Mouse (Mus musculus): ENCODE results near the gene Arnt2. TPM values are rescaled to one million over a fixed set of nuclear protein-coding genes. Genes with fewer than 3 reads are reported as not detected.

The Arnt2 gene
- polyA plus RNA-seq, 1 experiment from 2014 or later, result 2.3 TPM

DNA sequence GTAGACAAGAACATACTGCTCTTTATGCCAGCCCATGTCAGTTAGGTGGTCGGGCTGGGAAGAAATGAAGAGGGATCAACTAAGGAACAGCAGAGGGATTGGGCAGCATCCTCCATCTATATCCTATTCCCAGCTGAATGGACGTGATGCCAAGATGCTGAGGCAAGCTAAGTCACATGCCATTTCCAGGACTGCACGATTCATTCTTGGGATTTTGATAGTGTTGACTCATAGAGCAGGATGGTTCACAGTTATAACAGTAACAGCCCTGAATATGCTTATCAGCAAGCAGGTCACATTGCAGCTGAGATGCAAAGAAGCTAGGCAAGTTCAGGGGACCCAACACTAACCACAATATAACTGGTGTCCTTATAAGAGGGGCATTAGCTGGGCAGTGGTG is 76.0 kb downstream of the Arnt2 start:
- H3K4me1 ChIP-seq (ENCODE audit: control insufficient read depth in 2 of 2, insufficient read depth in 2 of 2, low read length in 2 of 2), result peaks cover 42 to 78% of the 10 kb centered on the region in 2 experiments
- no peak for ATAC-seq (ENCODE audit: insufficient number of reproducible peaks, insufficient read depth, low FRiP score, low read depth)
- no peaks in the 10 kb centered on the region for H3K9me3 ChIP-seq (ENCODE audit: control insufficient read depth, low read length)
- H3K36me3 ChIP-seq (ENCODE audit: control insufficient read depth, insufficient read depth, low read length), result no peaks in the 10 kb centered on the region
- H3K4me3 ChIP-seq (ENCODE audit: control insufficient read depth in 1 of 2, insufficient read depth in 1 of 2, low read depth in 1 of 2, low read length in 2 of 2), result no peak overlapping the region
- WGBS, result 39% methylated on average over 3 of the region's 3 CpGs
- no peaks in the 10 kb centered on the region for H3K27me3 ChIP-seq (ENCODE audit: control insufficient read depth, insufficient read depth, low read length)
- no peak overlapping the region for H3K4me2 ChIP-seq (ENCODE audit: low read length)
- H3K9ac ChIP-seq (ENCODE audit: low read length), result no peak overlapping the region
- peak overlapping the region in 1 of 2 experiments; percentile 12; a peak in 1 of 4 replicates for H3K27ac ChIP-seq (replicated peaks in 1 of 2; ENCODE audit: control insufficient read depth in 1 of 2, insufficient read depth in 1 of 2, low read depth in 2 of 2, low read length in 2 of 2)

DNA sequence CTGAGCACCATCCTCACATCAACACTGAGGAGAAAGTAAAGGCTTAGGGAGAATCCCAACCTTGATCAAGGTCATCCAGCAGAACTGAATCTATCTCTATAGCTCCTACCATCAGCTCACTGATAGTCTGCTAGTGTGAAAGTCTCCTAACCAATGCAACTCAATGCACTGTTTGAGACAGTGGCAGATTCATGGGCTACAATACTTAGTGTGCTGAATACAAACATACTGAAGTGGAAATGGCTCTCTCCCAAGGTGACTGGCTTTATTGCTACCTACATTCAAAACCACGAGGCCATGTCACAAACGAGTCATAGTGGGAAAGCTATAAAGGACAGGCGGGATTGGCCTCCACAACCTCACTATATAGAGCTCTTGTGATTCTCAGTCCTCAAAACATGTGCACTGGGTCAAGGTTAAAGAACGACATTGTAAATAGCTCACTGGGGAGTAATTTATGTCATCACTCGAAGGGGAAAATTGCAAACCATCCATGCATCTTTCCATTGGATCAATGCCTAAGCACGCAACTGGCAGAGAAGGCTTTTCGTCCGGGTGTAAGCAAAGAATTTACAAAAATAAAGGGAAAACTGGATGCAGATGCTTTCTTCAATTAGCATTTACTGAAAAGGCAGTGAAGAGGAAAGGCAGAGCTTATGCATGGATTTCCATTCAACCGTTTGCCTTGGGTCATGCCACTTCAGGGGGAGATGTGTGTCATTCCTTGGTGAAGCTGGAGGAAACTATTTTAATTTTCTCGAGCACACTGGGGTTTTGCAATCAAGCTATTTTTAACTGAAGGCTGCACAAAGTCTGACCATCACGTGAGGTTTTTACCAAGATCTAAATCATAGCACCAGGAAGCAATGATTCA is 77.4 kb downstream of the Arnt2 start:
- H3K9me3 ChIP-seq (ENCODE audit: control insufficient read depth, low read length), result no peaks in the 10 kb centered on the region
- no peak overlapping the region for H3K4me3 ChIP-seq (ENCODE audit: control insufficient read depth in 1 of 2, insufficient read depth in 1 of 2, low read depth in 1 of 2, low read length in 2 of 2)
- no peaks in the 10 kb centered on the region for H3K36me3 ChIP-seq (ENCODE audit: control insufficient read depth, insufficient read depth, low read length)
- H3K4me1 ChIP-seq (ENCODE audit: control insufficient read depth in 2 of 2, insufficient read depth in 2 of 2, low read length in 2 of 2), result peaks cover 42 to 75% of the 10 kb centered on the region in 2 experiments
- no peak overlapping the region for H3K9ac ChIP-seq (ENCODE audit: low read length)
- no peaks in the 10 kb centered on the region for H3K27me3 ChIP-seq (ENCODE audit: control insufficient read depth, insufficient read depth, low read length)
- H3K4me2 ChIP-seq (ENCODE audit: low read length), result no peak overlapping the region
- ATAC-seq (ENCODE audit: insufficient number of reproducible peaks, insufficient read depth, low FRiP score, low read depth), result no peak
- peak overlapping the region; percentile 35 to 57 for H3K27ac ChIP-seq (replicated peaks in 1 of 2; ENCODE audit: control insufficient read depth in 1 of 2, insufficient read depth in 1 of 2, low read depth in 2 of 2, low read length in 2 of 2)
- 52% methylated on average over 11 of the region's 11 CpGs for WGBS

DNA sequence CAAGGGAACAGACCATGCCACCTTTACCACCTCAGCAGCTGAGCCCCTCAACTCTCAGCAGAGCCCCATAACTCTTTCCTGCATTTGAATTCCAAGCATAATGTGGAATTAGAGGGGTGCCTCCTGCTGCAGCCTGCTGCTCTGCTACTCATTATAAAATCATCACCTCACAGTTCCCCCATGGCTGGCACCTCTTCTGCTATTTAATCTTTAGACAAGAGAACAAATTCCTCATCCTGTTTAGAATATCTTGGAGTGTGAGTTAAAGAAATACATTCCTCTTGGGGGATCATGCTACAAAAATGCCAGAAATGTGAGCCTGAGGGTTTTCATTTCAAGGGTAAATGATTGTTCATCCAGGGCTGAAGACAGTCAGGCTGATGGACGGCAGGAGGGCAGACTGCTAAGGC is 80.8 kb downstream of the Arnt2 start:
- Histone ChIP-seq H3K4me2 (ENCODE audit: low read length) (peak overlapping the region; percentile 24), H3K4me1 (ENCODE audit: control insufficient read depth in 2 of 2, insufficient read depth in 2 of 2, low read length in 2 of 2) (peaks cover 28 to 54% of the 10 kb centered on the region in 2 experiments), H3K4me3 (ENCODE audit: control insufficient read depth in 1 of 2, insufficient read depth in 1 of 2, low read depth in 1 of 2, low read length in 2 of 2) (no peak overlapping the region), H3K36me3 (ENCODE audit: control insufficient read depth, insufficient read depth, low read length) (no peaks in the 10 kb centered on the region), H3K9ac (ENCODE audit: low read length) (no peak overlapping the region), H3K9me3 (ENCODE audit: control insufficient read depth, low read length) (no peaks in the 10 kb centered on the region), H3K27ac (replicated peaks in 1 of 2; ENCODE audit: control insufficient read depth in 1 of 2, insufficient read depth in 1 of 2, low read depth in 2 of 2, low read length in 2 of 2) (peak overlapping the region; percentile 57 to 69), H3K27me3 (ENCODE audit: control insufficient read depth, insufficient read depth, low read length) (no peaks in the 10 kb centered on the region)
- 0 out of 2 replicates have a peak, but pooled peaks have one; percentile 23 for ATAC-seq (ENCODE audit: insufficient number of reproducible peaks, insufficient read depth, low FRiP score, low read depth)
- WGBS, result 7% methylated on average over 1 of the region's 1 CpGs

DNA sequence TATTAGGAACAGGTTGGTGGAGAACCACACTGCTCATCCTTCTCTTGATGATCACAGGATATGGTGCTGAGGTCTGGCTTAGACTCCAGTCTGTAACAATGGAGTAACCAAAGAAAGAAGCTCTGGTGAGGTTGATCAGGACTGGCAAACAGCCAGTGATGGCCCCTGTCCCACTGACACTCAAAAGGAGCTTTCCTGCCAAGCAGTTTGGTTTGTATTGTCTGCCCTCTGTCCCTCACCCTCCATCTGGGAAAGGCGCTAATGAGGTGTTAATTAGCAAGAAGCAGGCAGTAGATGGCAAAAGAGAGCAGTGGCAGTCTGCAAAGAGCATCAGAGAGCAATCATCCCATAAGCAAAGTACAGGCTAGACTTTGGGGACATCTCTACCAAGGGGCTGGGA is 81.2 kb downstream of the Arnt2 start:
- H3K9me3 ChIP-seq (ENCODE audit: control insufficient read depth, low read length), result no peaks in the 10 kb centered on the region
- 0 out of 2 replicates have a peak, but pooled peaks have one; percentile 33 for ATAC-seq (ENCODE audit: insufficient number of reproducible peaks, insufficient read depth, low FRiP score, low read depth)
- H3K4me1 ChIP-seq (ENCODE audit: control insufficient read depth in 2 of 2, insufficient read depth in 2 of 2, low read length in 2 of 2), result peaks cover 27 to 50% of the 10 kb centered on the region in 2 experiments
- no peak overlapping the region for H3K9ac ChIP-seq (ENCODE audit: low read length)
- 30% methylated on average over 1 of the region's 1 CpGs for WGBS
- H3K4me2 ChIP-seq (ENCODE audit: low read length), result peak overlapping the region; percentile 24; the same call in 1 of the 2 replicates
- peak overlapping the region; percentile 57 to 69 for H3K27ac ChIP-seq (replicated peaks in 1 of 2; ENCODE audit: control insufficient read depth in 1 of 2, insufficient read depth in 1 of 2, low read depth in 2 of 2, low read length in 2 of 2)
- H3K4me3 ChIP-seq (ENCODE audit: control insufficient read depth in 1 of 2, insufficient read depth in 1 of 2, low read depth in 1 of 2, low read length in 2 of 2), result no peak overlapping the region
- H3K27me3 ChIP-seq (ENCODE audit: control insufficient read depth, insufficient read depth, low read length), result no peaks in the 10 kb centered on the region
- H3K36me3 ChIP-seq (ENCODE audit: control insufficient read depth, insufficient read depth, low read length), result no peaks in the 10 kb centered on the region

DNA sequence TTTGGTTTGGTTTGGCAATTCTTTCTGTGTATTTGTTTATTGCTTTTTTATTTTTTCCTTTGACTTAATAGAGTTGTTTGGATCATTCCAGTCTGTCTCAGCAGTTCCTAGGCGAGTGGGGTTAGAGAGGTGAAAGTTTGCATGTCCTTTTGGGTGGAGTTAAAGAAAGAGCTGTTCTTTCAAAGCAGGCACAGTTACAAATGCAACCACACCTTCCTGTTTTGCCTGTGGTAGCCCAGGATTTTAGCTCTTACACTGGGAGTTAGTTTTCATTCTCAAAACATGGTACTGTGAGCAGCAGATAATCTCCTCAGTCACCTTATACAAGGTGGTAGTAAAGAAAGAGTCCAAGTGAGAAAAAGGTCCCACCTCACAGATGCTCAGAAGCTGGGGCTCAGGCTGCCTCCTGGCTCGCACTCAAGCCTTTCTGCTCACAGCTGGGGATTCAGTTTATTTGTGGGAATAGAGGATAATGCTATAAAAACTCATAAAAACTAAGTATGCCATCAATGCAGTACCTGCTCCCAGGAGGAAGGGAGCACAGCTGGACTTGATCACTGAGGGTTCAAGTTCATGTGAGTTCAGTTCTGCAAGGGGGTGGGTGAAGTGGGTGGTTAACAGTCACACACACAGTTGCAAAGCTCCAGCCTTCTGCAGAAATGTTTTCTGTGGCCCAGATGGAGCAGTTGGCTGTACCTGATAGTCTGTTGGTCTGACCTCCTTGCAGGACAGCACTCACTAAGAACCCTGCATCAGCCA is 84.2 kb downstream of the Arnt2 start:
- H3K4me3 ChIP-seq (ENCODE audit: control insufficient read depth in 1 of 2, insufficient read depth in 1 of 2, low read depth in 1 of 2, low read length in 2 of 2), result no peak overlapping the region
- no peak overlapping the region for H3K9ac ChIP-seq (ENCODE audit: low read length)
- H3K4me2 ChIP-seq (ENCODE audit: low read length), result no peak overlapping the region
- 75% methylated on average over 2 of the region's 2 CpGs for WGBS
- H3K4me1 ChIP-seq (ENCODE audit: control insufficient read depth in 2 of 2, insufficient read depth in 2 of 2, low read length in 2 of 2), result peaks cover 15 to 28% of the 10 kb centered on the region in 2 experiments
- no peak for ATAC-seq (ENCODE audit: insufficient number of reproducible peaks, insufficient read depth, low FRiP score, low read depth)
- no peak overlapping the region for H3K27ac ChIP-seq (replicated peaks in 1 of 2; ENCODE audit: control insufficient read depth in 1 of 2, insufficient read depth in 1 of 2, low read depth in 2 of 2, low read length in 2 of 2)
- no peaks in the 10 kb centered on the region for H3K9me3 ChIP-seq (ENCODE audit: control insufficient read depth, low read length)
- no peaks in the 10 kb centered on the region for H3K36me3 ChIP-seq (ENCODE audit: control insufficient read depth, insufficient read depth, low read length)
- H3K27me3 ChIP-seq (ENCODE audit: control insufficient read depth, insufficient read depth, low read length), result no peaks in the 10 kb centered on the region

DNA sequence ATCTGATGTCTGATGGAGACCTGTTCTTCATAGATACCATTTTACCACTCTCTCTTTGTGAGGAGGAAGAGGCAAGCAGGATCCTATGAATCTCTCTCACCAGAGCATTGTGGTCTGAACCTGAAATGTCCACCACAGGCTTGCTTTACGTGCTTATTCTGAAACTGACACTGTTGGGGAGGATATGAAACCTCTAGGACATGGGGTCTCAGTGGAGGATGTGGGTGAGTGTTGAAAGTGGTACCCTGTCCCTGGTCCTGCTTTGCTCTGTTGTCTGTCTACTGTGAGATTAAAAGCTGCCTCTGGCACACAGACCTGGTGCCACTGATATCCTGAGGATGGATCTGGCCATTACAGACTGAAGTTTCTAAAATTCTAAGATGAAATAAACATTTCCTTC is 88.4 kb downstream of the Arnt2 start:
- Histone ChIP-seq H3K4me2 (ENCODE audit: low read length) (no peak overlapping the region), H3K36me3 (ENCODE audit: control insufficient read depth, insufficient read depth, low read length) (no peaks in the 10 kb centered on the region), H3K4me3 (ENCODE audit: control insufficient read depth in 1 of 2, insufficient read depth in 1 of 2, low read depth in 1 of 2, low read length in 2 of 2) (no peak overlapping the region), H3K27ac (replicated peaks in 1 of 2; ENCODE audit: control insufficient read depth in 1 of 2, insufficient read depth in 1 of 2, low read depth in 2 of 2, low read length in 2 of 2) (no peak overlapping the region), H3K27me3 (ENCODE audit: control insufficient read depth, insufficient read depth, low read length) (no peaks in the 10 kb centered on the region), H3K9ac (ENCODE audit: low read length) (no peak overlapping the region), H3K9me3 (ENCODE audit: control insufficient read depth, low read length) (no peaks in the 10 kb centered on the region), H3K4me1 (ENCODE audit: control insufficient read depth in 2 of 2, insufficient read depth in 2 of 2, low read length in 2 of 2) (no peaks in the 10 kb centered on the region)
- no peak for ATAC-seq (ENCODE audit: insufficient number of reproducible peaks, insufficient read depth, low FRiP score, low read depth)
- 65% methylated on average over 1 of the region's 1 CpGs for WGBS

DNA sequence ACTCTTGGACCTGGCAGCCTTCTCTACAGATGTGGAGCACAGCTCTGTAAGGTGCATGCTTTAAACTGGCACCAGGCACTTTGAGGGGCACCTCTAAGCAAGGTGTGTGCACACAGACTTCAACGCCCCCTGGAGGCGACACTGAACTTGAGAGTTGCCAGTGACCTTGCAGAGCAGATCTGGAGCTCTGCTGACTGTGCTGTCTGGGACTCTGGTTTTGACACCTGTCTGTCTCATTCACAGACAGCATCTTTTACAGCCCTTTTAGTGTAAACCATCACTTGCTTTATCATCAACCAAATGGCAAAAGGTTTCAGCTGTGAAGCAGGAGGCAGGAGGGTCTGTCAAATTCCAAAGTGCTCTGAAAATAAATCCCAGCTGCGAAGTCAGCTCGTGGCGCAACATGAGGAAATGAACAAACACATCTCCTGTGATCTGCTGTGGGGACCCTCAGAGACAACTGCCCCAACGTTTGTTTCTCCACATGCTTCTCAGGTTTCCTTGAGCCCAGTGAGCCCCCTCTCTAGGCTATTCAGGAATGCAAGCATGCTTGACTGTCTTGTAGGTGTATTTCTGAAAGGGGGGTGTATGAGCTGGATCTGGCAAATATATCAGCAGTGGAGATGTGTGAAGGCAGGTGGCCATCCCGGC is 94.5 kb downstream of the Arnt2 start:
- Histone ChIP-seq H3K36me3 (ENCODE audit: control insufficient read depth, insufficient read depth, low read length) (no peaks in the 10 kb centered on the region), H3K4me1 (ENCODE audit: control insufficient read depth in 2 of 2, insufficient read depth in 2 of 2, low read length in 2 of 2) (peaks cover 8 to 16% of the 10 kb centered on the region in 2 experiments), H3K4me3 (ENCODE audit: control insufficient read depth in 1 of 2, insufficient read depth in 1 of 2, low read depth in 1 of 2, low read length in 2 of 2) (no peak overlapping the region), H3K9me3 (ENCODE audit: control insufficient read depth, low read length) (no peaks in the 10 kb centered on the region), H3K27me3 (ENCODE audit: control insufficient read depth, insufficient read depth, low read length) (no peaks in the 10 kb centered on the region), H3K4me2 (ENCODE audit: low read length) (no peak overlapping the region), H3K9ac (ENCODE audit: low read length) (no peak overlapping the region), H3K27ac (replicated peaks in 1 of 2; ENCODE audit: control insufficient read depth in 1 of 2, insufficient read depth in 1 of 2, low read depth in 2 of 2, low read length in 2 of 2) (no peak overlapping the region)
- WGBS, result 47% methylated on average over 7 of the region's 7 CpGs
- no peak for ATAC-seq (ENCODE audit: insufficient number of reproducible peaks, insufficient read depth, low FRiP score, low read depth)
